Mouse (Mus musculus) T-cell, adult 2 months (primary cell): ENCODE data around the gene Lrrc4b.
A peak's percentile ranks its signal among the peaks of the same experiment; 100 is the strongest.

Experiments used
- DNase-seq: peaks from one replicate; pipeline ENCODE4 v3.0.0; 2022; ENCODE audit warnings: low spot score

The Lrrc4b gene

DNA sequence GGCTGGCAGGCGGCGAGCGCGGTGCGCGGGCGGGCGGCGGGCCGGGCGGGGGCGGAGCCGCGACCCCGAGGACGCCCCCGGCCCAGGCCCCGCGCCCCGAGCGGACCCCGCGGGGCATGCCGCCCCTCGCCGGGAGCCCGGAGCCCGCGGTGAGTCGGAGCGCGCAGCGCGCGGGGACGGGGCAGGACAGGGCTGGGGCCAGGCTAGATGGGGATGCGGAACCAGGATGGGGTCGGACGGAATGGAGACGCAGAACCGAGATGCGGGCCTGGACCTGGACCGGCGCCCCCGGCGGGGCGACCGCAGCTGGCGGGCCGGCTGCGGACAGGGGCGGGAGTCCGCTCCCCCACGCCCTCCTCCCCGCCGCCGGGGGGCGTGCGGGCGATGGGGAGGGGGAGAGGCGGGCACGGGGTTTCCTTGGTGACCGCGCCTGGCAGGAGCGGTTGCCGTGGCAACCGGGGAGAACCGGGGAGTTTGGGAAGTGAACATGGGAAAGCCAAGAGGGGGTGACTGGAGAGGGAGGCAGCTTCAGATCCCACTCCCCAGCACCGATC, at the start of gene Lrrc4b:
Lrrc4b (plus strand) TSS at position 51 of the 554 bp plus-strand sequence.
- DNase-seq, result no peak

DNA sequence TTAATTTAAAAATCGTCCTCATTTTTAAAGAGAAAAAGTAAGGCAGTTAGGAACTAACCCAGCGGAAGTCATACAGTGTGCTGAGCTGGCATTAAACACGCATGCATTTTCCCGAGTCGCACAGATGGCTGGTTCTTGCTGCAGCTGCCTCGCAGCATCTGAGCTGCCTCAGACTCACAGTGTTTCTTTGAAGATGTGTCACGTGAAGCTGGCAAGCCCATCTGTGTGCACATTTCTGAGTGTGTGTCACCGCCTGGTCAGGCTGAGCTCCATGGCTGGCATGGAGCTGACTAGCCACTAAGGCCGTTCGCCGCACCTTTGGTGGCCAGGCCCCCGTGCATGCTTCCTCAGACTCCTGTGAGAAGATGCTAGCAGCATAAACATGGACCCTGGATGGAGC, 46.3 kb upstream of the Lrrc4b start:
- no peak for DNase-seq

DNA sequence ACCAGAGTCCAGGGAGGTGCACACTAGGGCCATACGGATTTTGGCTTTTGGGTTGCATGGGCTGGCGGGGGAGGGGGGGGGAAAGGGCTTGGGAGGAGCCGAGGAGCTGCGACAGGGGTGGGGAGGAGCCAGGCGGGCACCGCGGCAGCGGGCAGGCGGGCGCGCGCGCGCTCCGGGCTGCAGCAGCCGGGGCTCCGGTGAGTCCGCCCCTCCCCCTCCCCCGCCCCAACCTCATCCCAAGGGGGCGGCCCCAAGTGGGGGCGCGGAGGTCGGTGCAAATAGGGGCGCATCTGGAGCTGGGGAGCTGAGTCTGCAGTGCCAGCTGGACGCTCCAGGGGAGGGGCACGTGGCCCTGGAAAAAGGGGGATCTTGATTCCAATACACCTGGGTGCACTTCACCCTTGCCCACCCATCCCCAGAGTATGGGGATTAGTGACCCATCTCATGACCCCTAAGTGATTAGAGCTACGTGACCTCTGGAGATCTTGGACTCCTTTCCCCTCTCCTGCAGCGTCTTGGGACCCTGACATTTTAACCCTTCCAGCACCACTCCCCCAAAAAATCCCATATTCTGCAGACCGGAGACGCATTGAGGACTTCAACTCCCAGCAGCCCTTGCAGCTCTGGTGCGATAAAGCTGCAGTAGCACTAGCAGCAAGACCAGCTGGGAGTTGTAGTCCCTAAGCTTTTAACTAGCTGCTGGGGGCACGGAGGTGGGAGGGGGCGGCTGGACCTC, 44.7 kb upstream of the Lrrc4b start, which contains the start of gene Syt3:
Syt3 (plus strand) TSS at position 123 of the 736 bp plus-strand sequence.
- DNase-seq, result peak; percentile 42

DNA sequence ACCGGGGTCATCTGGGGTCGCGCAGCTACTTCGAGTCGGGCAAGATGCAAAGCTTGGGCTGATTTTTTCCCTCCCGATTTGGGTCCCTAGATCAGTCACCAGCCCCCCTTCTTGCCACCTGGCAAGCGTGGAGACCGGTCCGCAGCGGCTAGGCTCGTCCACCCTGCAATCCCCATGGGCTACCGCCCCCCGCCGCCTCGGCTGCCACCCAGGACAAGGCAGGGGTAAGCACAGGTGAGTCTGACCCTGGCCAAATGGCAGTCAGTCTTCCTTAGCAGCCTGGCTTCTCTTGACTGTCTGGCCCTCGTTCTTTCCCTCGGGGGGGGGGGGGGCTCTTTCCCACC, 44.1 kb upstream of the Lrrc4b start:
- DNase-seq, result no peak

DNA sequence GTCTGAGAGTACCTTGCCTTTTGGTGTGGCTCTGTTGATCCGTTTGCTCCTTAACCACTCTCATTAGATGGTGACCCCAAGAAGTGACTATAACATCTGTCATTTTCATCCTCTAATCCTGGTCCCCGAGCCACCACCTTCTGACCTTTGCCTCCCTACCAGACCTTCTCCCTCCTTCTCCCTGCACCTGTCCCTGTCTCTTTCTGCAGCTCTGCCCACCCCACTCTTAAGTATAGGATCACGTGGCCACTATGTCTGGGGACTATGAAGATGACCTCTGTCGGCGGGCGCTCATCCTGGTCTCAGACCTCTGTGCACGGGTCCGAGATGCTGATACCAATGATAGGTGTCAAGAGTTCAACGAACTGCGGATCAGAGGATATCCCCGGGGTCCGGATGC, 43.1 kb upstream of the Lrrc4b start, which contains the start of gene 1700008O03Rik:
1700008O03Rik (minus strand) TSS at position 101 of the 400 bp plus-strand sequence.
- no peak for DNase-seq

DNA sequence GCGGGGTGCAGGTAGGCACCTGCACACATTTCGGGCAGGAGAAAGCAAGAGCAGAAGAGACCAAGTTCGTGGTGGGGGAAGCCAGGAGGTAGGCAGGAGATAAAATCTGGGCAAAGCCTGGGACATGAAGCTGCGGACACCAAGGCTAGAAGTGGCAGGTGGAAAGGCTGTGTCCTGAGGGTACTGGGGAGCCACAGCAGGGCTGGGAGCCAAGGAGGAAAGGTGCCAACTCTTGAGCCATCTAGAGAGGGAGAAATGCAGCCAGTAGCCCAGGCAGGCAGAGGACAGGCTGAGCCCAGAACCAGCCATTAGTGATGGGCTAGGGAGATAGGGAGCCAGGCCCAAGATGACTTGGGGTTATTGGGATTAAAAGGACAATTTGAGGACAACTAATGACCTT, 37.0 kb upstream of the Lrrc4b start:
- DNase-seq, result no peak

DNA sequence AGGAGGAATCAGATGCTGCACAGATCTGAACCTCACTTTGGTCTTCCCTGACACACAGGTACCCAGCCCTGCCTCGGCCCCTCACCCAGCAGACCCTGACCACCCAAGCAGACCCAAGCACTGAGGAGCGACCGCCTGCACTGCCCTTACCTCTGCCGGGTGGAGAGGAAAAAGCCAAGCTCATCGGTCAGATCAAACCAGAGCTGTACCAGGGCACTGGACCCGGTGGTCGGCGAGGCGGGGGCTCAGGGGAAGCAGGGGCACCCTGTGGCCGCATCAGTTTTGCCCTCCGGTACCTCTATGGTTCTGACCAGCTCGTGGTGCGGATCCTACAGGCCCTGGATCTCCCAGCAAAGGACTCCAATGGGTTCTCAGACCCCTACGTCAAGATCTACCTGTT, 36.5 kb upstream of the Lrrc4b start:
- no peak for DNase-seq

DNA sequence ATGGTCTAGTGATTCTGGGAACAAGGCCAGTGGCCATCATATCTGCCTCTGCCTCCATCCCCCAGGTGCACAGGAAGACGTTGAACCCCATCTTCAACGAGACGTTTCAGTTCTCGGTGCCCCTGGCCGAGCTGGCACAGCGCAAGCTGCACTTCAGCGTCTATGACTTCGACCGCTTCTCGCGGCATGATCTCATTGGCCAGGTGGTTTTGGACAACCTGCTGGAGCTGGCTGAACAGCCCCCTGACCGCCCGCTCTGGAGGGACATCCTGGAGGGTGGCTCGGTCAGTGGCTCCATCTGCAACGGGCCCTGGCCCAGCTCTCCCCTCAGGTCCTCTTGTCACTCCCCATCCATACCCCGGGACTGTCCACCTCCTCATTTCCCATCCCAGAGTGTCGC, 35.5 kb upstream of the Lrrc4b start:
- DNase-seq, result no peak

DNA sequence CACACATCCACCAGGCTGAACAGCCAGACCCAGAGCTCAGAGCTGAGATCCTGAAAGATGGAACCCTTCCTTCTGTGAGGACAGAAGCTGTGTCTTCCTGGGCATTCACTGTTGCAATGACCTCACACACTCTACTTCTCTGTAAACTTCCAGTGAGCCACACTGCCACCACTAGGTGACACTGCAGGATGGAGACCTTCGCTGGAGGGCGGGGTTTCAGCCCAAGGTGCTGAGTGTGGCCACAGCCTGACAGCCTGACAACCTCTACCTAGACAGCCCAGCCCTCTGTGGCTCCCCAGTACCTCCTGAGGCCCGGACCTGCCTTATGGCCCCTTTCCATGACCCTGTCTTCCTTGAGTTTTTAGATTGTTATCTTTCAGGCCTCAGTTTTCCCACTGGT, 30.2 kb upstream of the Lrrc4b start:
- DNase-seq, result peak; percentile 73

DNA sequence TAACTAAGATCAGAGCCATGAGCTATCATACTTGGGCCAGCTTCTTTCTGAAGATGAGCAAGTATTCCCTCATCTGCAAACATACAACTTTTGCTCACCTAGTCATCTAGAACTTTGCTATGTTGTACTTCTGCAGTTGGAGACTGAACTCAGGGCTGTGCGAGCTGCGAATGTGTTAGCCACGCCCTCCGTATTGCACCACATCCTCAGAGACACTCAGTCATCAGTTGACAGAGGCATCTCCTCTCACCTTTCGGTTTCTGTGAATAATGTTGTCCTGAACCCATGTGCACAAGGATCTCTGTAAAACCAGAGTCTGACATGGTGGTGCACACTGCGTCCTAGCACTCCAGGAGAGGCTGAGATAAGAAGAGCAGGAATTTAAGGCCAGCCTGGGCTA, 27.1 kb upstream of the Lrrc4b start:
- DNase-seq, result no peak

DNA sequence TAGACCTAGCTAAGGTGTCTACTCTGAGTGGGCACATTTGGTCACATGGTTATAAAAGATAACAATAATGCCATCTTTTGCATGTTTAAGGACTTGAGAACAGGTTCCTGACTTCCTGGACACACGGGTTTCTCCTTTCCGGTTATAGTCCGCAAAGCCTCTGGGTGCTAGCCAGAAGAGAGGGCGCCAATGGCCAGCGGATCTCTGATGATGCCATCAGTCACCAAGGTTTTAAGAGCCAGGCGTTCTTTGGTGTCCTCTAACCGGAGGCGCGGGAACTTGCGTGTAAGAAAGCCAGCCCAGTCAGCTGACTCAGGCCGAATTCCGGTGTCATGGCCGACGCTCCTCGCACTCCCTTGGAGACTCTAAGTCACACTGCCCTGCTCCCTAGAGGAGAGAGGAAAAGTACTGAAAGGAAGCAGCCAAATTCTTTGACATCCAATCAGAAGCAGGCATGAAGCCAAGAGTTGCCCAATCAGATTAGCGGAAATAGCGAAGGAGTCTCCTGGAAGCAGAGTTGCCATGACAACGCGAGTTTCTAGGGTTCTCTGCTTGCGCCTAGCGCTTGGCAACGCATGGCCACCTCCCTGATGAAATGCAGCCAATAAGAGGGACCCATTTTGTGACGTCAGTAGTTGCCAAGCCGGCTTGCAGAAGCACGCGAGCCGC, 23.3 kb upstream of the Lrrc4b start:
- peak; percentile 90 for DNase-seq

DNA sequence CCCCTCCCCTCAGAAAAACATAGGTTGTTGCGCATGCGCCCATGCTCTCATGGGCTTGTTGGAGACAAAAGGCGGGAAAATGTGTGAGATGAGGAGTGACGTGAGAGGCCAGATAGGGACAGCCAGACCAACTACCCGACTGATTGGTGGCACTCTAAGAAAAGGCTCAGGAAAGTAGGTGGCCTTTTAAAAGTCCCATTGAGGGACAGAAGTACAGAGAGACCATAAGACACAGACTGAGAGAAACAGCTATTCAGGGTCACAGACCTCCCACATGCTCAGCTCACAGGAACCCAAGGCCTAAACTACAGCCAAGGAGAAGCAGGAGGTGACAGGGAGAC, 22.8 kb upstream of the Lrrc4b start:
- DNase-seq, result no peak

DNA sequence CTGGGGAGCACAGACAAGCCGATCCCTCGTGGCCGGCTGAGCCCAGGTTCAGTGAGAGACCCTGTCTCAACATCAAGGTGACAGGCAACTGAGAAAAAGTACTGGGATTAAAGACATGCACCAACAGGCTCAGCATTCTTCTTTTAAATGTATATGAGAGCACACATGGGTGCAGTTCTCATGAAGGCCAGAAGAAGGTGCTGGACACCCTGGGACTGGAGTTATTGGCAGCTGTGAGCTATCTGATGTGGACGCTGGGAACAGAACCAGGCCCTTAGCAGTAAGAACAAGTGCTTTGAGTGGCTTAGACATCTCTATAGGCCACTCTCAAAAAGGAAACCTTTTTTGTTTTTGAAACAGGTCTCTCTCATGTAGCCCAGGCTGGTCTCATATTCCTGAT, 17.7 kb upstream of the Lrrc4b start:
- DNase-seq, result no peak

DNA sequence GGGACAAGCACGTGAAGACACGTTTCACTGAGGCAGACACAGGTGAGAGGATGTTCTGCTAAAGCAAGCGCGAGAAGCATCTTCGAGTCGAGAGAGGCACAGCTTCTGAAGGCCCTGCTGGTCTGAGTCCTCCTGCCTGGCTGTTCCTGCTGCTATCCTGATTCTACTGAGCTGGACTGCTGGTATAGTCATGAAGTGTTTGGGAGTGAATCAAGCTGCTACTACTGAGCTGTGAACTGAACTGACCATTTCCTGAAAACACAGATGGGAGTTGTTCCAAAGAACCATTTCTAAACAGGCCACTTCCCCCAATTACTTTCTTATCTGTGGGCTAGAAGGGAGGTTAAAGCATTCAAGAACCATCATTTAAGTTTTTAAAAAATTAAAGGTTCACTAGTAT, 15.5 kb upstream of the Lrrc4b start:
- no peak for DNase-seq

DNA sequence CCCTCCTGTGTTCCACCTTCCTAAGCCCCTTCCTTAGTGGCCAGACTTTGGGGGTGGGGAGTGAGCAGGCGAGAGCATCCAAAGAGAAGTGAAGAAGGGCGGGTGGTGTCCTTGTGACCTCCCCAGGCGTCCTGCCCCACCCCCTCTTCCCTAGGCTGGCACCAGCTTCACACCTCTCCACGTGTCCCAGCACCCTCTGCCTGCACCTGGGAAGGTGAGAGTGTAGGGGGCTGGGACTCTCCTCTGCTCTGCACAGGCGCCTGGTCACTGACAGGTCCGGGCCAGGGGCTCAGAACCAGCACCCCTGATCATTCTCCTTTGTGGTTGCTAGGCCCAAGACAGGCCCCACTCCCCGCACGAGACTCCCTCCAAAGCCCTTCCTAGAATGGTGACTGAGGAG, 1.2 kb upstream of the Lrrc4b start:
- DNase-seq, result no peak

DNA sequence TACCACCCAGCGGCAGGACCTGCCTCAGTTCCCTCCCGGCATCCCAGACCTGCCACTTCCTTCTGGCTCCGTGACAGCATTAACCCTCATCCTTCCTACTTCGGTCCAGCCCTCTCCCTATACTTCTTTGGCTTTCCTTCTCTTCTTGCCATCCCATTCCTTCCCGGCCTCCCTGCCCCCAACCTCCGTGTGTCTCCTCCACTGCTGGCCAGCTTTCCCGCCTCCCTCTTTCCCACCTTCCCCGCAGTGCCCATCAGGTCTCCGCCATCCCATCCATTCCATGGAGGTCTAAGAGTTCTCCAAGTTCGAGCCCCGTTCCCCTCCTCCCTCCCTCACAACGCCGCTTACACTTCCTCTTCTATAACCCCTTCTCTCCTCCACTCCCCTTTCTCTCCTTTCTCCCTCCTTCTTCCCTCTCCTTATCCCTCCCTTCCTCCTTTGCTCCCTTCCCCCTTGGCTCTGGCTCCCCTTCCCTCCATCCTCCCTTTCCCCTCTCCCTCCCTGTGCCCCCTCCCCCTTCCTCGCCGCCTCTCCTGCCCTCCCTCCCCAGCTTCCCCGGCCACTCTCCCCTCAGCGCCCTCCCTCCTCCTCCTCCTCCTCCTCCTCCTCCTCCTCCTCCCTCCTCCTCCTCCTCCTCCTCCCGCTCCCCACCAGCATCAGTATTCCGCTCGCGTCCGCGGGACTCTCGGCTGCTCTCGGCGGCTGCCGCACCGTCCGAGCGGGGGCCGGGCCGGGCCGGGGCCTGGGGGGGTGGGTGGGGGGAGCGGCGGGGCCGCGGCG, 457 bp upstream of the Lrrc4b start:
- no peak for DNase-seq

DNA sequence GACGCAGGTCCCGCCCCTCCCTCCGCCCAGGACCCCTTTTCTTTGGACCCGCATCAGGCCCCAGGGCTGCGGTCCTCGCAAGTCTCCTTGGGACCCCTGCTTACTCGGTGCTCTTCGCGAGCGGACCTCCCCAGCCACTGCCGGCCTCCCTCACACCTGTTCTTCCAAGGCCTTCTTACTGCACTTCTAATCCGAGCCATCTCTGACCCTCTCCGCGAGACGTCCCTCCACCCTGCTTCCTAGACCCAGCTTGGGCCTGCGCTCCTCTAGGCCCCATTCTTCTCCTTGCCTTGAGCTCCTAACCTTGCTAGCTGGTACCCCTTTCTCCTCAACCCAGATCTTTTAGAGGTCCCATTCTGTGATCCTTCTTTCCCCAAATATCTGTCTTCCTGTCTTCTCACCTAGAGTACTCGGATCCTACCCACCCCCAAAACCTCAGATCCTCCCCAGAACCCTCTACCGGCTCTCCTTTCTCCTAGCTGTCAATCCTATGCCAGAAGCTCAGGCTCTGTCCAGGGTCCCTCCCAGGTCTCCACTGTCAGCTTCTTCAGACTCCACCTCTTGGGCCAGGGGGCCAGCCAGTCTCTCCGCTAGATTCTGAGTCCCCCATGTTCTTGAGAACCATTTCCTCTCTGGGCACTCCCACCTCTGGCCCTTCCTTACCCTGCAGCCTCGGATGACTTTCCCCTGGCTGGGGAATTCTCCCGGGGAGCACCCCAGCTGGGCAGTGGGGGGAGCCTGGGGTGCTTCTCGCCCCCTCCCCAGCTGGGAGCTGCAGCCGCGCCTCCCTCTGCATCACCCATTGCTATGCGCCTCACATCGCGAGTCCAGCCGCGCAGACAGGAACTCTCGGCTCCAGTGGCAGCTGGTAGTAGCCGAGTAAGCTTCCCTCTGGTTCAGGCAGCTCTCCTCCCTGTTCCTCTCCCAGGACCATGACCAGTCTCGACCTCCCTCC, 993 bp downstream of the Lrrc4b start:
- no peak for DNase-seq

DNA sequence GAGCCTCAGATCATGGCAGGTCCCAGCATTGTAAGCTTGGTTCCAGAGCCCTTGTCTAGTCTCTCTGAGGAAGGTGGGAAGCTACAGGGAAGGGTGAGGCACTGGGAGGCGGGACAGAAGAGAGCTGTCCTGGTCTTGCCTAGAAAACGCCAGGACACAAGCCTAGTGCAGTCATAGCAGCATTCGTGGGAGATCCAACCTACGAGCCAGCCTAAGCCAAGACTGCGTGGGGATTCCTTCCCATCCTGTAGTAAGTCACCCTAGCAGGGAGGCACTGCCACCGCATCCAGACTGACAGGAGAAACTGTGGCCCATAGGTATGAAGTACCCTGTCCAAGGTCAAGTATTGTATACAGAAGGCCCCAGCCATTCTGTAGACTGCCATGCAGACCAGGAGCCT, 3.7 kb downstream of the Lrrc4b start:
- DNase-seq, result no peak

DNA sequence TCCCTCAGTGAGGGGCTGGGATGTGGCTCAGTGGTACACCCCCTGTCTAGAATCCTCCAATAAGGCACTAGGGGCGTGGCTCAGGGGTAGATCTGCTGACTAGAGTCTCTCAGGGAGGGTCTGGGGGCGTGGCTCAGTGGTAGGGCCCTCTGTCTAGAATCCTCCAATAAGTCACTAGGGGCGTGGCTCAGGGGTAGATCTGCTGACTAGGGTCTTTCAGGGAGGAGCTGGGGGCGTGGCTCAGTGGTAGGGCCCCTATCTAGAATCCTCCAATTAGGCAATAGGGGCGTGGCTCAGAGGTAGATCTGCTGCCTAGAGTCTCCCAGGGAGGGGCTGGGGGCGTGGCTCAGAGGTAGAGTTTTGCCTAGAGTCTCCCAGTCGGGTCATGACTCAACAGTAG, 4.6 kb downstream of the Lrrc4b start:
- DNase-seq, result no peak

DNA sequence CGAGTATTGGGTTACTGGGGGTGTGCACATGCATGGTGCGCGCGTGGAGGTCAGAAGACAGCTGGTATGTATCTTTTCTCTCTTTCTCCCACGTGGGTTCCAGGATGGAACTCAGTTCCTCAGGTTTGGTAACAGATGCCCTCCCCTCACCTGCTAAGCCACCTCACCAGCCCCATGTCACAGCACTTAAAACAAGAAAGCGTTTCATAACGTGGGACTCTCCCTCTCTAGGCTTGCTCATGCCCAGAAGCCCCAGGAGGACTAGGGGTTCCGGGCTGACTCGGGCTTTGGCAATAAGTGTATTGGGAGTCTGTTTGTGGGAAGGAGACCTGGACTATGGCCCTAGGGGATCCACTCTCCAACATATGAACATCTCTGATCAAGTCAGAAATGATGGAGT, 5.3 kb downstream of the Lrrc4b start:
- no peak for DNase-seq

DNA sequence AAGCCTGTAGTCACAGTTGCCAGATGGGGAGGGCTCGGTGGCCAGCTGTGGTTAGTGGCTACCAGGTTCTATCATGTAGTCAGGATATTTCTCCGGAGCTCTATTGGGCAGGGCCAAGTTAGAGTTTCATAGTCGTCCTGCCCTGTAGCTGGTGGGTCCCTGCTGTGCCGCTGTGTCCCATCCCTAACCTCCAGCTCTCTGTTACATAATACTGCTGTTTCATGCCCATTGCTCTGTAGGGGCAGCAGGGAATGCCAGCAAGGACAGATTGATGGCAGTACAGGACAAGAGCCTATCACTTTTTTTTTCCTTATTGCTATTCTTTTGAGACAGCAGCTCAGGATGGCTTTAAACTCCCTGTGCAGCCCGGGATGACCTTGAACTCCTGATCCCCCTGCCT, 7.0 kb downstream of the Lrrc4b start:
- no peak for DNase-seq

DNA sequence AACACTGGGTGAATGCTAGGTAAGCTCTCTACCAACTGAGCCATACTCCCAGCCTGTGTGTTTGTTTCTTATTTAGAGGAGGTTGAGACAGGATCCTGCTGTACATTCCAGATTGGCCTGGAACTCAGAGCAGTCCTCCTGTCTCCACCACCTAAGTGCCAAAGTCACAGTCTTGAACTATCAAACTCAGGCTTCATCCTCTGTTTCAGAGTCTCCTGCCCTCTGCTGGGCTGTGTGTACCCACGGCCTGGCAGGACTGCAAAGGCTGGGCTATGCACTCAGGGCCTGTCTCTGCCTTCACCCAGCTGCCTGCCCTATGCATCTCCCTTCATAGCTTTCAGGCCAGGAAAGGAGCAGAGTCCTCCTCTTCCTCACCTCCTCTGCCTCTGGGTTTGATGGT, 7.4 kb downstream of the Lrrc4b start:
- no peak for DNase-seq
